Mouse (Mus musculus): ENCODE measurements at regions not wholly inside any gene's neighbourhood (a gene's known extent, or its start where the extent isn't known, plus 50 kb on each side); places are given as distances from the start of the nearest gene placed in this dataset.

DNA sequence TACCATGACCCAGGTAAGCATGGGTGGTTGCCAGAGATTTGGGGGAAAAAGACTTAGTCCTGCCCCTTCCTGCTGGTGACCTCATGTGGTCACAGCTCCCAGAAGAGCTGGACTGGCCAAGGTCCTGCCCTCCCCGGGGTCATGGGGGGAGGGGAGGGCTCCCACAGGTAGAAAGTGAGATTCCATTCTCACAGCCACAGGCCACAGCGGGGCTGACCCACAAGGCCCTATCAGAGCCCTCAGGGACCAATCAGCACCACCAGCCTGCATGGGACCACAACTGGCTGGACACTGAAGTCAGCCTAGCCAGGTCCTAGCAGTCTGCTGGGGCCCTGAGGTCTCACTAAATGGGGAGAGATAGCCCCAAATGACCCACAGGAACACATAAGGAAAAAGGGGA is 81.9 kb upstream of the Zmiz1 start:
- peak overlapping the region; percentile 73 for H3K4me2 ChIP-seq
- no peak for DNase-seq
- ATAC-seq (ENCODE audit: insufficient read depth): no peak; the same call in 1 of the 2 replicates
- peak overlapping the region; percentile 99 for H3K27ac ChIP-seq (ENCODE audit: low read depth)
- TF ChIP-seq CTCF (IDR thresholded peaks at IDR 0.05; ENCODE audit: low read depth): no peak
- no peaks in the 10 kb centered on the region for H3K36me3 ChIP-seq (ENCODE audit: insufficient read depth)
- peaks cover 13% of the 10 kb centered on the region for H3K4me1 ChIP-seq (ENCODE audit: insufficient read depth)
- H3K9me3 ChIP-seq (ENCODE audit: low read depth, low read length): no peaks in the 10 kb centered on the region
- 0 out of 2 replicates have a peak overlapping the region, but pooled peaks have one; percentile 7 for H3K9ac ChIP-seq
- 29% methylated on average over 2 of the region's 2 CpGs for WGBS
- no peaks in the 10 kb centered on the region for H3K27me3 ChIP-seq (ENCODE audit: insufficient read depth, low read length)
- no peak overlapping the region for H3K4me3 ChIP-seq (ENCODE audit: low read depth, low read length)

DNA sequence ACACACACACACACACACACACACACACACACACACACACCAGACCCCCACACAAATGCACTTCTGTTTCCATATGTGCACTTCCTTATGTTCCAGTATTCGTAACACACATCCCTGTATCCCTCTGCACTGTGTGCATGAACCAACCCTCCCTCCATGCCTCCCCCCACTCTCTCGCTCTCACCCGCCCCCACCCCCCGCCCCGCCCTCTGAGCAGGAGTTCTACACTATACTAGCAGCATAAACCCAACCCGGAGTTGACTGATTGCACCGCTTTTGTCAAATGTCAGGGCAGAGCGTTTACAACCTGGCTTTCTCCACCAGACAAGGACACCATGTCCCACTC is 81.5 kb upstream of the Zmiz1 start:
- peak; percentile 89 for ATAC-seq (ENCODE audit: insufficient read depth)
- TF ChIP-seq CTCF (IDR thresholded peaks at IDR 0.05; ENCODE audit: low read depth): no peak

DNA sequence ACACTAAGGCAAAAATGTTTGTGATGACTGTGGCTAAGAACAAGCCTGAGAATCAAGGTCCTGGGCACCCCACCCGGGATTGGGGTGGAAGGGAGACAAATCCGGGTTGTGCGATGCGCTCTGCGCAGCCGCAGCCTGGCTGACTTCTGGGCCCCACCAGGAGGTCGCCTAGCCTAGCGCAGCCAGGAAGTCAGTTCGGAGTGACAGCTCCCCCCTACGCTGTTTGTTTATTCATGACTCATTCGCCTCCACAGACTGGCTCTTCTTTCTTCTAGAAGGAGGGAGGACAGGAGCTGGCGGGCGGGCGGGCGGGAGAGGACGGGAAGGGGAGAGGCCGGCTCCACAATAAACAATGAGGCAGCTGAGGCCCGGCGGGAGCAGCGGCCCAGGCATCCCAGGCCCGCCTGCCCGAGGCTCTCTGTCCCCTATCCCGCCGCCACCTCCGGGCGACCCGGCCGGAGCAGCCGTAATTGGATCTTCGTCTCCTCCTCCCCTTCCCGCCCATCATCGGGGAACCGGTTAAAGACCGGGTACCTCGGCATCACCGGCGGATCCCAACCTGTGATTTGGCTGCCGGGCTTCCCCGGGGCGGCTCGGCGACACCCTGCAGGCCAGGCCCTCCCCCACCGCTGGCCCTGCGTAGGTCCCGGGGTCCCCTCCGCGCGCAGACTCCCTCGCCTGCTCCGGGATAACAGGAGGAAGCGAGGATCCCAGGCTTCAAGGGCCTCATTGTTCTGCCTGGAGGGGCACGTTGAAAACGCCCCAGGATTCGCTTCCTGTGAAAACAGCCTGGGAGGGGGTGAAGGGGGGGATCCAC is 80.9 kb upstream of the Zmiz1 start:
- Histone ChIP-seq H3K27me3 (ENCODE audit: insufficient read depth, low read length) (no peaks in the 10 kb centered on the region), H3K4me2 (peak overlapping the region; percentile 73), H3K36me3 (ENCODE audit: insufficient read depth) (no peaks in the 10 kb centered on the region), H3K4me1 (ENCODE audit: insufficient read depth) (peaks cover 11% of the 10 kb centered on the region), H3K27ac (ENCODE audit: low read depth) (peak overlapping the region; percentile 99), H3K4me3 (ENCODE audit: low read depth, low read length) (peak overlapping the region; percentile 43), H3K9ac (peak overlapping the region; percentile 70), H3K9me3 (ENCODE audit: low read depth, low read length) (no peaks in the 10 kb centered on the region)
- under 1% methylated on average over 48 of the region's 54 CpGs for WGBS
- peak; percentile 96 for DNase-seq
- TF ChIP-seq CTCF (IDR thresholded peaks at IDR 0.05; ENCODE audit: low read depth): peak; percentile 30
- peak; percentile 95 for ATAC-seq (ENCODE audit: insufficient read depth)

More for the DNA sequence above, 81.5 kb upstream of the Zmiz1 start:
- Histone ChIP-seq H3K36me3 (ENCODE audit: insufficient read depth) (no peaks in the 10 kb centered on the region), H3K4me3 (ENCODE audit: low read depth, low read length) (peak overlapping the region; percentile 43), H3K9ac (peak overlapping the region; percentile 70), H3K27ac (ENCODE audit: low read depth) (peak overlapping the region; percentile 99), H3K4me1 (ENCODE audit: insufficient read depth) (peaks cover 11% of the 10 kb centered on the region), H3K9me3 (ENCODE audit: low read depth, low read length) (no peaks in the 10 kb centered on the region), H3K27me3 (ENCODE audit: insufficient read depth, low read length) (no peaks in the 10 kb centered on the region), H3K4me2 (peak overlapping the region; percentile 73)
- no peak for DNase-seq
- WGBS: 1% methylated on average over 8 of the region's 8 CpGs

DNA sequence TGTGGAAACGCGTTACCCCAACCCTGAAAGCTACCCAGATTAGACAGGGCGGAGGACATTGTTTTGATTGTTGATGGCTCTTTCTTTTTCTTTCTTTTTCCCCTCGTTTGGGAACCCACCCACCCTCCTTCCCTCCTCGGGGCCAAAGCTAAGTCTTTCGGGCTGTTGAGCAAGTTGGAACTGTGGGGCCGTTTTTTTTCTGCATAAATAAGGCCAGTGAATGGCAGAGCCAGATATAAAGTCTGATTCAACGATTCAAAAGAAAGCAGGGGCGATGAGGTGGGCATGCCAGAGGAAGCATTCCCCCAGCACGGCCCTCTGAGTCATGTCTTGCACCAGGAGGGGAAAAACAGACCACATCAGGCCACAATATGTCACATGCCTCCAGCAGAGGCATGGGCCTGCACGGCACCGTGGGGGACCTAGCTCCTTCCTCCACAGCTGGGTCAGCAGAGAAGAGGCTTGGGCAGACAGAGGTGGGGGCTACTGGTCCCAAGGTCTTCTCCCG is 80.2 kb upstream of the Zmiz1 start:
- Histone ChIP-seq H3K4me1 (ENCODE audit: insufficient read depth) (peaks cover 11% of the 10 kb centered on the region), H3K27ac (ENCODE audit: low read depth) (peak overlapping the region; percentile 99), H3K36me3 (ENCODE audit: insufficient read depth) (no peaks in the 10 kb centered on the region), H3K9me3 (ENCODE audit: low read depth, low read length) (no peaks in the 10 kb centered on the region), H3K27me3 (ENCODE audit: insufficient read depth, low read length) (no peaks in the 10 kb centered on the region), H3K4me3 (ENCODE audit: low read depth, low read length) (peak overlapping the region; percentile 43), H3K9ac (peak overlapping the region; percentile 70), H3K4me2 (peak overlapping the region; percentile 73)
- DNase-seq (peak; percentile 67), ATAC-seq (ENCODE audit: insufficient read depth) (peak; percentile 21; the same call in 1 of the 2 replicates)
- 7% methylated on average over 13 of the region's 13 CpGs for WGBS
- TF ChIP-seq CTCF (IDR thresholded peaks at IDR 0.05; ENCODE audit: low read depth): no peak

DNA sequence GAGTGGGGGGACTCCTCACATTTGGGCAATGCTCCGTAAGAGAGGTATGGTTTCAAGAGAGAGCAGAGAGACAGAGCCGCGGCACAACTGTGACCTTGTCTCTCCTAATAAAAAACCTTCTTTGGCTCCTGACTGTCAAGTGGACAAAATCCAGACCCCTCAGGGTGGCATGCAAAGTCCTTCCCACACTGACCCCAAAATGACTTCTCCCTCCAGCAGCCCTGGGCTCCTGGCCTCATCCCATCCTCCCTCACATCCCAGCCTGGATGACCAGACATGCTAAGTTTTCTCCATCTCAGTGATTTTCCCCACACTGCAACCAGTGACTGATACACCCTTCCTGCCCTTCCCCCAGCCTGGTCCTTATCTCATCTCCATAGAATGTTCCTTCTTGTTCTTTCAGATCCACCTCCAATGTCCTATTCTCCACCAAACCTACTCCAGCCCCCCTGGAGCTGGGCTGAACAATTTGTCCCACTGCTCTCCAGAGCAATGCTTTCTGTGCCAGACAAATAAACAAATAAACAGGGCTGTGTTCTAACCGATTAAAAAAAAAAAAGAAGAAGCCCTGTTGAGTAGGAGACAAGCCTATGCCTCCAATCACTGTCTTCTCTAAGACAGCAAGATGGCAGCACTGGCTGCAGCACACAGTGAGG is 75.7 kb upstream of the Zmiz1 start:
- TF ChIP-seq CTCF (IDR thresholded peaks at IDR 0.05; ENCODE audit: low read depth): no peak
- no peak overlapping the region for H3K4me3 ChIP-seq (ENCODE audit: low read depth, low read length)
- H3K9me3 ChIP-seq (ENCODE audit: low read depth, low read length): no peaks in the 10 kb centered on the region
- no peaks in the 10 kb centered on the region for H3K27me3 ChIP-seq (ENCODE audit: insufficient read depth, low read length)
- WGBS: 69% methylated on average over 4 of the region's 4 CpGs
- no peaks in the 10 kb centered on the region for H3K36me3 ChIP-seq (ENCODE audit: insufficient read depth)
- ATAC-seq (ENCODE audit: insufficient read depth) (no peak), DNase-seq (no peak)
- H3K9ac ChIP-seq: no peak overlapping the region
- H3K4me1 ChIP-seq (ENCODE audit: insufficient read depth): peaks cover 5% of the 10 kb centered on the region
- no peak overlapping the region for H3K27ac ChIP-seq (ENCODE audit: low read depth)
- no peak overlapping the region for H3K4me2 ChIP-seq

DNA sequence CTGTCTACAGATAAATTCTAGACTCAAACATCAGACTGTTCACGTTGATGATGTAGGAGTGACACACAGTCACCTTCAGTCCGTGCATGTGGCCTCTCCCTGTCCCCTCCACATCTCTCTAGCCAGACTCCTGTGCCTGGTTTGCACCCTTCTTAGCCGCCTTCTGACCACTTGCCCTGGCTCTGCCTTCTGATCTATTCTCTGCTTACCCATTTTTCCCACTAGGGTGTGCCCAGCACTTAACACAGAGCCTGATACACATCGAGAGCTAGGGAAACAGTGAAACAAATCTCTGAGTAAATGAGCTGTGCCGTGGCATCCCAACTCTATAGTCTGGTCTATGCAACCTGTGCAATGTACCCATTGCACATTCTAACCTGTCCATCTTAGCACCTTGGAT is 73.3 kb upstream of the Zmiz1 start:
- Histone ChIP-seq H3K9ac (no peak overlapping the region), H3K27ac (ENCODE audit: low read depth) (no peak overlapping the region), H3K9me3 (ENCODE audit: low read depth, low read length) (no peaks in the 10 kb centered on the region), H3K4me3 (ENCODE audit: low read depth, low read length) (no peak overlapping the region), H3K27me3 (ENCODE audit: insufficient read depth, low read length) (no peaks in the 10 kb centered on the region), H3K36me3 (ENCODE audit: insufficient read depth) (no peaks in the 10 kb centered on the region), H3K4me2 (no peak overlapping the region), H3K4me1 (ENCODE audit: insufficient read depth) (peaks cover 8% of the 10 kb centered on the region; the same call in 1 of the 2 replicates)
- DNase-seq: peak; percentile 27
- 49% methylated on average over 5 of the region's 5 CpGs for WGBS
- ATAC-seq (ENCODE audit: insufficient read depth): no peak
- TF ChIP-seq CTCF (IDR thresholded peaks at IDR 0.05; ENCODE audit: low read depth): peak; percentile 48; the same call in 1 of the 2 replicates

DNA sequence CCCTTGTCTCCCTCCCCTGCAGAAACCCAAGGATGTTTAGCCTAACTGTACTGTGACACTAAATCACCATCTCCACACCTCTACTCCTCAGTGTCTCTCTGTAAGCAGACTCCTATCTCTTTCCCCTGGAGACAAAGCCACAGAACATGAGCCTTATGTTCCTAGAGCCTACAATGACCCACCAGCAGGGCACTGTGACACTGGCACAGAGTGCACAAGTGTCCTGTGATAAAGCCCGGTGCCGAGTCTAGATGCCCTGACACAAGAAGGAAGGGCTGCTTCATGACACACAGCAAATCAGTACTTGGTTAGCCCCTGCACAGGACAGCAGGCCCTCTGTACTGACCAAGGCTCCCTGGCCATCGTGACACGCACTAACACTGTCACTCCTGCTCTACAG is 71.2 kb upstream of the Zmiz1 start:
- TF ChIP-seq CTCF (IDR thresholded peaks at IDR 0.05; ENCODE audit: low read depth): no peak
- ATAC-seq (ENCODE audit: insufficient read depth) (no peak), DNase-seq (no peak)
- Histone ChIP-seq H3K27me3 (ENCODE audit: insufficient read depth, low read length) (no peaks in the 10 kb centered on the region), H3K4me2 (no peak overlapping the region), H3K9ac (no peak overlapping the region), H3K9me3 (ENCODE audit: low read depth, low read length) (no peaks in the 10 kb centered on the region), H3K27ac (ENCODE audit: low read depth) (no peak overlapping the region), H3K4me1 (ENCODE audit: insufficient read depth) (peaks cover 8% of the 10 kb centered on the region; the same call in 1 of the 2 replicates), H3K36me3 (ENCODE audit: insufficient read depth) (no peaks in the 10 kb centered on the region), H3K4me3 (ENCODE audit: low read depth, low read length) (no peak overlapping the region)
- 92% methylated on average over 4 of the region's 4 CpGs for WGBS

Measured in lung, embryonic 14.5 days (tissue).